Mouse (Mus musculus): ENCODE results near the gene Pomt2. TPM values are rescaled to one million over a fixed set of nuclear protein-coding genes. Genes with fewer than 3 reads are reported as not detected.

Pomt2 gene
- polyA plus RNA-seq, 1 experiment from 2014 or later, result 14.6 TPM

DNA sequence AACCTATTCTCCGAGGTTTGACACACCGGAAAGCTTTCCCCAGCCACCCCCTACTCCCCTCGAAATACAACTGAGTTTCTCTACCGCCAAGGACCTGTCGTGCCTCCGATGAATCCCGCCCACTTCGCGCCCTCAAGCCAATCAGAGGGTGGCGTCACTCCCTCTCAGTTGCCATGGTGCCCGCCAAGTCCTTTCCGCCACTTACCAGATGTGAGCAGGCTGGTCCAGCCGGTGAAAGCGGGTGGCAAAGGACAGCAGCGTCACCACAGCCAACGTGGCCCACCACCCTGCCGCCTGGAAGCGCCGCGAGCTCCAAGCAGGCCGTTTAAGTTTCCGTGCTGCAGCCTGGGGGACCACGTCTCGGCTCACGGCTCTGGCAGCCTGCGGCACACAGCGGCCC lies 802 bp downstream of the Pomt2 start, which contains the start of gene Gstz1:
Gene Gstz1 (plus strand): TSS at position 200 of the 400 bp plus-strand sequence.
- DNase-seq (ENCODE audit: low spot score), result peak; percentile 94
- Histone ChIP-seq H3K27me3 (ENCODE audit: insufficient read depth, low read length) (no peaks in the 10 kb centered on the region), H3K27ac (peak within 1 kb of the TSS; percentile 81), H3K9ac (ENCODE audit: low read depth, low read length) (peak within 1 kb of the TSS; percentile 70), H3K4me1 (replicated peaks; ENCODE audit: insufficient read depth, low read length) (0 out of 2 replicates have a peak, but pooled peaks cover 4% of the 10 kb centered on the region), H3K4me2 (ENCODE audit: low read length) (peak within 1 kb of the TSS; percentile 62), H3K9me3 (replicated peaks; ENCODE audit: low read length) (no peaks in the 10 kb centered on the region), H3K4me3 (replicated peaks; ENCODE audit: low read depth, low read length) (peak within 1 kb of the TSS; percentile 64), H3K36me3 (ENCODE audit: insufficient read depth, low read length) (no peaks in the 10 kb centered on the region)
- TF ChIP-seq CTCF (IDR thresholded peaks at IDR 0.05; ENCODE audit: low read depth), result peak; percentile 36
- WGBS, result under 1% methylated on average over 27 of the region's 27 CpGs
- peak; percentile 90 for ATAC-seq (replicated peaks; ENCODE audit: low FRiP score, low read depth)

DNA sequence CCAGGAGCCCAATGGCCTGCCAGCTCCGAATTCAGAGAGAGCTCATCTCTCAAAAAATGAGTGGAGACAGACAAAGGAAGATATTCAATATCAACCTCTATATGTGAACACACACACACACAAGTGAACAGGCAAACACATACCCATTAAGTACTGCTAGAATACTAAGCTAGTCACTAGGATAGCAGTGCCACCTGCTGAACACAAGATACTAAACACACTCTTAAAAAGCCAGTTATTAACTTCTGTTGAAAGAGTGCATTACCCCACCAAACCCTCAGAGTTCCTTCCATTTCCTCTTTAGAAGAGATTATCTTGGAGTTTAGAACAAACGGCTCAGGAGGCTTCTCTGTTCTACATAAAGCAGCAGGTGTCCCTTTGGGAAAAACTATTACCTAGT lies 5.6 kb downstream of the Pomt2 start:
- H3K36me3 ChIP-seq (ENCODE audit: insufficient read depth, low read length), result 0 out of 2 replicates have a peak, but pooled peaks cover 5% of the 10 kb centered on the region
- H3K4me3 ChIP-seq (replicated peaks; ENCODE audit: low read depth, low read length), result no peak overlapping the region
- 0 out of 2 replicates have a peak, but pooled peaks cover 4% of the 10 kb centered on the region for H3K4me1 ChIP-seq (replicated peaks; ENCODE audit: insufficient read depth, low read length)
- DNase-seq (ENCODE audit: low spot score) (peak; percentile 8), ATAC-seq (replicated peaks; ENCODE audit: low FRiP score, low read depth) (no peak)
- WGBS, result 71% methylated on average over 2 of the region's 2 CpGs
- H3K9ac ChIP-seq (ENCODE audit: low read depth, low read length), result no peak overlapping the region
- H3K27me3 ChIP-seq (ENCODE audit: insufficient read depth, low read length), result no peaks in the 10 kb centered on the region
- H3K9me3 ChIP-seq (replicated peaks; ENCODE audit: low read length), result no peaks in the 10 kb centered on the region
- no peak overlapping the region for H3K27ac ChIP-seq
- TF ChIP-seq CTCF (IDR thresholded peaks at IDR 0.05; ENCODE audit: low read depth), result no peak
- H3K4me2 ChIP-seq (ENCODE audit: low read length), result no peak overlapping the region

DNA sequence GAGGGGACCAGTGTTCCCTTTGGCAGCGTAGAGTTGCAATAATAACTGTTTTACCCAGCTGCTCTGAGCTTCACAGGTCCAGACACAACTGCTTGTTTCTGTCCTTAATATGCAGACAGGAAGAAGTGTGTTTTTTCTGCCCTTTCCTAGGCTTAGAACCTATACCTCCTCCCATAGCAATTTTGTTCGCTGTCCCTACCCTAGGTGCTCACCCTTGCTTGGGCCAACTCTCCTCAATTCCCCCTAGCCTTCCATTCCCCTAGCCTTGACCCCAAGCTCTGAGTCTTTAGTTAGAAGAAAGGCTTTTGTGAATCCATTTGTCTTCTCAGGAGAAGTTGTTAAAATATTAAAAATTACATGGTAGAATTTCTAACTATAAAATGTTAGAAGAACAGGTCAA lies 9.0 kb downstream of the Pomt2 start:
- Histone ChIP-seq H3K4me1 (replicated peaks; ENCODE audit: insufficient read depth, low read length) (no peaks in the 10 kb centered on the region), H3K27me3 (ENCODE audit: insufficient read depth, low read length) (no peaks in the 10 kb centered on the region), H3K4me2 (ENCODE audit: low read length) (no peak overlapping the region), H3K27ac (no peak overlapping the region), H3K4me3 (replicated peaks; ENCODE audit: low read depth, low read length) (no peak overlapping the region), H3K9ac (ENCODE audit: low read depth, low read length) (no peak overlapping the region), H3K9me3 (replicated peaks; ENCODE audit: low read length) (no peaks in the 10 kb centered on the region), H3K36me3 (ENCODE audit: insufficient read depth, low read length) (peaks cover 10% of the 10 kb centered on the region; the same call in 1 of the 2 replicates)
- 70% methylated on average over 2 of the region's 2 CpGs for WGBS
- DNase-seq (ENCODE audit: low spot score) (no peak), ATAC-seq (replicated peaks; ENCODE audit: low FRiP score, low read depth) (no peak)
- no peak for TF ChIP-seq CTCF (IDR thresholded peaks at IDR 0.05; ENCODE audit: low read depth)

DNA sequence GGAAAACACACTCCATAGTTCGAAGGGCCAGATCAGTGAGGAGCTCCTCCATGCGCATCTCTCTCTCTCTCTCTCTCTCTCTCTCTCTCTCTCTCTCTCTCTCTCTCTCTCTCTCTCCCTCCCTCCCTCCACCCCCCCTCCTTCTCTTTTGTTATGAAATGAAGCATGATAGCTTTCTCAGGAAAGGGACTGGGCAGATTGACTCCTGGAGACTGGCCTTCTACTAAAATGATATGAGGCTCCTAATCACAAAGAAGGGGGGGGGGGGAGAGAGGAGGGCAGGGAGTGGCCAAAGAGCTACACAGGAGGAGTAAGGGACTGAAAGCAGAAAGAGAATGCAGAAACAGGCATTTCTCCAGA lies 9.4 kb downstream of the Pomt2 start:
- Histone ChIP-seq H3K36me3 (ENCODE audit: insufficient read depth, low read length) (peaks cover 10% of the 10 kb centered on the region; the same call in 1 of the 2 replicates), H3K27ac (no peak overlapping the region), H3K27me3 (ENCODE audit: insufficient read depth, low read length) (no peaks in the 10 kb centered on the region), H3K9ac (ENCODE audit: low read depth, low read length) (no peak overlapping the region), H3K9me3 (replicated peaks; ENCODE audit: low read length) (no peaks in the 10 kb centered on the region), H3K4me3 (replicated peaks; ENCODE audit: low read depth, low read length) (no peak overlapping the region), H3K4me2 (ENCODE audit: low read length) (no peak overlapping the region), H3K4me1 (replicated peaks; ENCODE audit: insufficient read depth, low read length) (no peaks in the 10 kb centered on the region)
- WGBS, result 89% methylated on average over 2 of the region's 2 CpGs
- ATAC-seq (replicated peaks; ENCODE audit: low FRiP score, low read depth), result no peak
- DNase-seq (ENCODE audit: low spot score), result no peak
- no peak for TF ChIP-seq CTCF (IDR thresholded peaks at IDR 0.05; ENCODE audit: low read depth)

DNA sequence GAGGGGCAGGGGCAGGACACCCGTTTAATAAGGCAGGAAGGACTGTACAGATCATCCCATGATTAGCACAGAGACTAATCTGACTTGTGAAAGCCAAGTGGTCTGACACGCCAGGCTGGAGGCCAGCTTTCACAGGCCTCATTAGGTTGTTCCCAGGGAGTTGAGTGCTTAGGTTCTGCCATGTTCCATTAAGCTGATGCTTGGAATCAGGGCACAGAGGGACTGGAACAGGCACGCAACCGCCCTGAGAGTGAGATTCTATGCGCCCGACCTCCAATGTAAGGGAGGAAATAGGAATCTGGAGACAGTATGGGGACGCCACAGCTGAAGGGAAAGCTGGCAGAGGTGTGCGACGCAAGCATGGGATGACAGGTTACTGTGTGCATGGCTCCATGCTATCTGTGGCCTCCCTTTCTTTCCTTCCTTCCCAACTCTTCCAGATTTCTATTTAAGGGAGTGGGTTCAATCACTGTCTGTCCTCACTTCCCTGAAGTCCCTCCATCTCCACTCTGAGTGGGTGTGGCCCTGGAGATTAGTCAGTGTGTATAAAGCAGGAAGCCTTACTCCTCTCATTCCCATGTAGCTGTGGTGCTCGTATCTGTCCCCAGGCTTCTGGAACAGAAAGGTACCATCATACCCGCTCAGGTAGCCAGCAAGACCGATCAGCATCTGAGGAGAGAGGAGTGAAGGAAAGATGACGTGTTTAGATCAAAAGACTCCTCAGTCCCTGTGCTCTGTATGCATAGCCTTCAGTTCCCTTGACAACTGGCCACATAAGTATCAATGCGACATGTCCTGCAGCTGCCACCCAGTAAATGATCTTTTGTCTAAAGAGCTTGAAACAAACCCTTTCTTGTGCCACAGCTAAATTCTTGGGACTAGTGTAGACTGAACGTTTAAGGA lies 10.1 kb downstream of the Pomt2 start:
- H3K27ac ChIP-seq, result no peak overlapping the region
- H3K4me3 ChIP-seq (replicated peaks; ENCODE audit: low read depth, low read length), result no peak overlapping the region
- WGBS, result 92% methylated on average over 15 of the region's 15 CpGs
- no peak overlapping the region for H3K4me2 ChIP-seq (ENCODE audit: low read length)
- no peak overlapping the region for H3K9ac ChIP-seq (ENCODE audit: low read depth, low read length)
- DNase-seq (ENCODE audit: low spot score) (no peak), ATAC-seq (replicated peaks; ENCODE audit: low FRiP score, low read depth) (no peak)
- H3K4me1 ChIP-seq (replicated peaks; ENCODE audit: insufficient read depth, low read length), result no peaks in the 10 kb centered on the region
- no peaks in the 10 kb centered on the region for H3K9me3 ChIP-seq (replicated peaks; ENCODE audit: low read length)
- H3K36me3 ChIP-seq (ENCODE audit: insufficient read depth, low read length), result peaks cover 12% of the 10 kb centered on the region; the same call in 1 of the 2 replicates
- no peaks in the 10 kb centered on the region for H3K27me3 ChIP-seq (ENCODE audit: insufficient read depth, low read length)
- TF ChIP-seq CTCF (IDR thresholded peaks at IDR 0.05; ENCODE audit: low read depth), result no peak

DNA sequence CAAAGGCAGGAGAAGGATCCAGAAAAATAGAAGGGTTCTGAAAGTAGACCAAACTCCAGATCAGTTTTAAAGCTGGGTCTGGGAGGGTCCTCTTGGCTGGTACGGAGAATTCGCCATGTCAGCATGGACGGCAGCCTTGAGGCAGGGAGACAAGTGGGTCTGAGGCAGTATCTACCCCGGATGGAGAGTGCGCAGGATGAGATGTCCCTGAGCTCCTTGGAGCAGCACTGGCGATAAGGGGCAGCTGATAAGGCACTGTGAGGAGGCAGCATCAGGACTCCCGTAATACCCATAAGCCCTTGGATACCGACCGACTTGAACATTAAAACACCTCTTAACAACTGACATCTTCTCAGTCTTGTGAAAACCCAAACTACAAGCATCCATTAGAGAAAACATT lies 15.0 kb downstream of the Pomt2 start:
- ATAC-seq (replicated peaks; ENCODE audit: low FRiP score, low read depth) (no peak), DNase-seq (ENCODE audit: low spot score) (no peak)
- H3K27ac ChIP-seq, result no peak overlapping the region
- H3K4me1 ChIP-seq (replicated peaks; ENCODE audit: insufficient read depth, low read length), result no peaks in the 10 kb centered on the region
- no peak for TF ChIP-seq CTCF (IDR thresholded peaks at IDR 0.05; ENCODE audit: low read depth)
- H3K9ac ChIP-seq (ENCODE audit: low read depth, low read length), result no peak overlapping the region
- peaks cover 17% of the 10 kb centered on the region for H3K36me3 ChIP-seq (ENCODE audit: insufficient read depth, low read length)
- 94% methylated on average over 9 of the region's 9 CpGs for WGBS
- H3K4me2 ChIP-seq (ENCODE audit: low read length), result no peak overlapping the region
- no peaks in the 10 kb centered on the region for H3K27me3 ChIP-seq (ENCODE audit: insufficient read depth, low read length)
- H3K9me3 ChIP-seq (replicated peaks; ENCODE audit: low read length), result no peaks in the 10 kb centered on the region
- H3K4me3 ChIP-seq (replicated peaks; ENCODE audit: low read depth, low read length), result no peak overlapping the region

Data from kidney, postnatal 0 days (tissue).